Mouse (Mus musculus) retina, adult 2 months (tissue): Measurements from ENCODE around the gene Oxa1l.
"Not testable (repeated sequence)": the region's sequence is repeated elsewhere in the genome, so short reads cannot be mapped to it uniquely, and the experiment has no call there.

Source experiments
- DNase-seq: peaks from one replicate; pipeline ENCODE4 v3.0.0-alpha.2; 2012; ENCODE audit warnings: low read depth, low spot score

Oxa1l gene

DNA sequence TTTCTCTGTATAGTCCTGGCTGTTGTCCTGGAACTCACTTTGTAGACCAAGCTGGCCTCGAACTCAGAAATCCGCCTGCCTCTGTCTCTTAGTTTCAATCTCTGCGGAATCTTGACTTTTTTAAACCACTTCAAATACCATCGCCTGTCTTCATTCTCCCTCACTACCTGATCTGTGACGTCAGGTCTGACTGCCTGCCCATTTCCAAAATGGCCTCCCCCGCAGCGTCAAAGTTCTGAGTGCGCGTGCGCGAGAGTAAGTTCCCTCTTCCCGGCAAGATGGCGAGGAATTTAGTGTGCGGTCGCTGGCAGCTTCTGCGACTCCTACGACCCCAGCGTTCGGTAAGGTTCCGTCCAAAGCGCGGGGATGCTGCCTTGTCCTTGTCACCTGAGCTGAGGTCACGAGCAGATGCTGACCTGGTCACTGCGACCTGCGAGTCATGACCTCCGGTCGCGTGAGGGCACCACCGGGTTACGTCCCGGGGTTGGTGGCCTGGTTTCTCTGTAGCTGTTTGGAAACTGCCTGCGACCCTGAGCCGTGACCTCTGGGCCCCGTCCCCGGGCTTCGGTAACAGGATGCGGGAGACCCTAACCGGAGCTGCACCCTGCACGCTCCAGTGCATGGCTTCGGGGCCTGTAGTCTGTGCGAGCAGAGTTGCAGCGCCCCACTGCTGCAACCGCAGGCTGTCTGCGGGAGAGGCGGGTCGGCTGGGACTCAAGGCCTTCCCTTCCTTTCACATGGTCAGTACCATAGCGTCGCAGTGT, at the start of gene Oxa1l:
Gene Oxa1l, plus strand, starts transcription at position 258 of the 764 bp plus-strand sequence.
- DNase-seq = peak; percentile 89

DNA sequence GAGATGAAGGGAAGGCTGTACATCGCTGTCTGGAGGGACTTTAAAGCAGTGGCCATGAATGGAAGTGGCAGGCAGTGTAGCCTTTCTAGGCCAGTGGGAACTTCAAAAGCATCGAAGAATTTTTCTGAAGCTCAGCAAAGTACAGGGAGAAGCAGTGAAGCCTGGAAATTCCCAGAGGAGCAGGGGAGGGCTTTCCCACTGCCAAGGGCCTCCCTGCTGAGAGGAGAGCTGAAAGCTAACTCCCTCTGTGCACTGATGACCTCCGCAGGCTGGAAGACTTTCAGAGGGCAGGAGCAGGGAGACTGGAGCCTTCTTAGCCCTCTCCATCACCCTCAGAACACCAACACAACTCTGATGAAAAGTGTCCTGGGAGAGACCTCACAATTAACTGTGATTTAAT, 48.9 kb upstream of the Oxa1l start:
- DNase-seq = no peak

DNA sequence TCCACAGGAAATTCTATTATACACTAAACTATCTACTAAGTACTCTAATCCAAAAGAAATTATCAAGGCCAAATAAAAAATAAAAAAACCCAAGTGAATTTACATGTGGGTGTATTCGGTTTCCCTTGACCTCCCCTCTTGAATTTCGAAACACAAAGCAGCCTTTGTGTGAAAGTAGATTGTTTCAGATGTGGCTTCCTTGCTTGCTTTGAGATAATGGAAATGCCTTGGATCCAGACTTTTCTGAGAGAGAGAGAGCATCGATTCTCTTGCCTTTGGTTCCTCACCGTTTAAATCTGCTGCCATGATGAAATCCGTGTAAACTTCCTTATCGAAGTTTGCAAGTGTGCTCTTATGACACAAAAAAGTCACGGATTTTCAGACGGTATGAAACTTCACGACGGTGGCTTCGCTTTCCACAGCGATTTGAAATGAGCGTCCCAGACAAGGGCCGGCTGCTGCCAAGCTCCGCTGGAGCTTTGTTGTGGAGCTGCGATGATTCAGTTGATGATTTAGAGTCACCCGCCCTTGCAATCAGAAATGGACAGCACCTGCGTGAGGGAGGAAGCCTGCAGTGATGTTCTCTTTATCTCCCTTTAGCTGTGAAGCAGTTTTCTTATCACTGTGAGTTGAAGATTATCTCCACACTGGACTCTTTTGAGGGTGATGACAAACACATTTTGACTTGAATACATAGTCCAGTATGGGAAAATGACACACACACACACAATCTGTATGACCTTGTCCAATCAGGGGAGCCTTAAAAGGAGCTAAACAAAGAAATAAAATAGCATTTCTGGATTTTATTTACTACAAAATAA, 38.9 kb upstream of the Oxa1l start:
- DNase-seq = no peak

DNA sequence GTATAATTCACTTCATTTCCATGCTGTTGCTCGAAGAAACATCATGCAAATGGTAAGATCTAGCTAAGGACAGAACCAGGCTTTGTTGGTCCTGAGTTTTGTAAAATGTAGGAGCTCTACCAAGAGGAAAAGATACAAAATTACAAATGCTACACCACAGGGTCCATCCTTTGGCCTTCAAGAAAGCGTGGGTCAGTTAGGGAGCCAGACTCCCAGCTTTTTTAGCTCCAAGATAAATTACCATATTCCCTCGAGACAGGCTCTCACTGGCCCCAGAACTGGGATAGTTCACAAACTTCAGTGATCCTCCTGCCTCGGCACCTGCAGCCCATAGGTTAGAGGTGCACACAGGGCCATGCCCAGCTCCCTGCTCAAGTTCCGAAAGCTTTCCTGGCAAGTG, 36.1 kb upstream of the Oxa1l start:
- no peak for DNase-seq

DNA sequence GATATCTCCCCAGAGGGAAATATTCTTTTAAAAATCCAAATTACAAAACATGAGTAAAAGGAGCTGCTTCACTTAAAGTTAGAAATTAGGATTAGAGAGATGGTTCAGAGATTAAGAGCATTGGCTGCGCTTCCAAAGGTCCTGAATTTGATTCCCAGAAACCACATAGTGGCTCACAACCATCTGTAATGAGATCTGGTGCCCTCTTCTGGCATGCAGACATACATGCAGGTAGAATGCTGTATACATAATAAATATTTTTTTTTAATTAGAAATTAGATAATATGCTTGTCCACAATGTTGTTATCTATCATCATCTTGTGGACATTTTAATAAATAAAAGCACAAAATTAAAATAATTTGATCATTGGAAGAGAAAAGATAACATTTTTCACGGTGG, 32.1 kb upstream of the Oxa1l start:
- DNase-seq = no peak

DNA sequence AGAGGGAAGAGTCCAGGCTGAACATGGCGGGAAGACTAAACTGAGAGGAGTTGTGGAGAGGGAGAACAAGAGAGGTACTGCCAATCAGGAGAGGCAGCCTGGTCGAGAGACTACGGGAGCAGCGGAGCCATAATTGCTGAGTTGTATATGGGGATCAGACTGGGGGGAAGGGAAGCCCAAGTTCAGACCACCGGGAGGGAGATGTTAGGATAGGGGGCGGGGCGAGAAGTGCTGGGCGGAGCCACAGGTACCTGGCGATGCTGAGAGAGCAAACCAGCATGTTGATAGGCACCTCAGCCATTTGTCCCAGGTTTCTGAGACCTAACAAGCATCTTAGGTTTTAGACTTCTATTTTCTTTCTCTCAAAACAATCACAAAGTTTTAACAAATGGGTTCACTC, 31.4 kb upstream of the Oxa1l start:
- no peak for DNase-seq

DNA sequence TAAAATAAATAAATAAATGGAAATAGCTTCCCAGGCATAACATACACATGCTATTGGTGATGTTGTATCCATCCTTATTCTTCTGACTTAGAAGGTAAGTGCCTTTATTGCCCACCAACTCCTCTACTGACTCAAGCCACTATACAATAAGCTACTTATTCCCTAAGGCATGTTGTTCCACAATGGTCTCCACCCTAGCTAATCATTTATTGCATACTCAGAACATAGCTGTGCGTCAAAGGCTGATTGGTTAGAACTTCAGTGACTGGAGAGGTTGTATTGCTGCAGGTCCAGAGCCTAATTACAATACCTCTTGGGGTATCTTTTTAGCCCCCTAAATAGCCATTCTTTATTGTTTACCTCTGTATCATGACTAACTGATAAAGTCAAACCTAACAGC, 29.5 kb upstream of the Oxa1l start:
- DNase-seq = no peak

DNA sequence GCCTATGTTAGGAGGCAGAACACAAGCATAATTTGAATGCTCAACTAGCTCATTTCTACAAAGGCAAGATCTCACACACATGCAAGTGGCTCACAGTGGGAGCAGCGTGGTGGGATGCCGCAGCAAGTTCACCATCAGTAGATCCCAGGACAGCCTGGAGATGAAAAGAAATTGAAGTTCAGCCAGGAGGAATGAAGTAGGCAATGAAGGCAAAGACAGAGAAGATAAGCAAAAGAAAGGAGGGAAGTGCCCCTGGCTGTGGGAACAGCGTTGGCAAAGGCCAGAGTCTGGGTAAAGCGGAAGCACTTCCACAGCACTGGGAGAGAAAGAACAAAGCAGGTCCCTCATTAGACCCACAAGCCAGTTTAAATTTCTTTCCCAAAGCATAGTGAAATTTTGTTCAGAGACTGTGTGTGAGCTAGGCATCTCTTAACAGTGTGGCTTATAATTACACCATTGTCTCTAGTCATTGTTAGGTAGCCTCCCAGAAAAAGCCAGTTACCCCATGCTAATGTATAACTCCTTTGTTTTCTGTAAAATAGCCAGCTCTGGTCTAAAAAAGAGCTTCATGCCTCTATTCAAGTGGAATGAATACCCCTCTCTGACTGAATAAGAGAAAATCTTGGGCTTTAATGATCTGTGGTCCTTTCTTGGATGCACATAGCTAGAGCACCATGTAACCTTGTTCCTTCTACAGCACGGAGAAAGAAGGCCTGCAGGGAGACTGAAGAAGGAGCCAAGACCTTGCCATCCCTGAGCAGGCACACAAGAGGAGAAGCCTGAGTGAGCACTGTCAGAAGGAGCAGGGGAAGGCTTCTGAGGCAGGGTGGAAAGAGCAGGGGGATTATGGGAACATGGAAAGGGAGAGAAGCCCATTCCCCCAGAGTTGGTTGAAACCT, 28.2 kb upstream of the Oxa1l start:
- no peak for DNase-seq

DNA sequence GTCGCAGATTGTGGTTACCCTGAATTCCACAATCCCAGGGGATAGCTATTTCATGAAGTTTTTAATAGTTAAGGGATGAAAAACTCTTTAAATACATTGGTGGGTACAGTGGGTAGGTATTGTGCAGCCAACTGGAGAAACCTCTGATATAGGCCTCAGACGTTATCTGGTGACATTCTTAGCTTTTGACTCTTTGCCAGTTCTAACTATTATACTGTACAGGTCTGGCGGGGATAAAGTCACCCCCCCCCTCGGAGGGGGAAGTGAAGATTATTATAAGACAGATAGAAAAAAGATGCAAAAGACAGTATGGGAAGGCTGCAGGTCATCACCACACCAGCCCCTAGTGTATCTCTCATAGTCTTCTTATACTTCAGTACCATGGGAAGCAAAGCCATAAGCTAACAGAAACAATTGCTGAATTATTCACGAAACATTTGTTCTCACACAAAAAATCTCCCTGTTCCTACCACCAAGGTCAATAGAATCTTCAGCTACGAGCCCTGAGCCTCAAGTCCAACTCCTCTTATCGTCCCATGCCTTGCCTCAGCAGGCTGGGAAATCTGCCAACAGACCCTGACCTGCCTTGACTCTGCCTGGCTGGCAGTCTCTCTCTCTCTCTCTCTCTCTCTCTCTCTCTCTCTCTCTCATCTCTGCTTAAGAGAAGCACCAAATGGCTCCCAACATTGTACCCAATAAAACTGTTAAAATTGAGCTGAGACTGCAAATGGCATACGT, 27.0 kb upstream of the Oxa1l start:
- no peak for DNase-seq

DNA sequence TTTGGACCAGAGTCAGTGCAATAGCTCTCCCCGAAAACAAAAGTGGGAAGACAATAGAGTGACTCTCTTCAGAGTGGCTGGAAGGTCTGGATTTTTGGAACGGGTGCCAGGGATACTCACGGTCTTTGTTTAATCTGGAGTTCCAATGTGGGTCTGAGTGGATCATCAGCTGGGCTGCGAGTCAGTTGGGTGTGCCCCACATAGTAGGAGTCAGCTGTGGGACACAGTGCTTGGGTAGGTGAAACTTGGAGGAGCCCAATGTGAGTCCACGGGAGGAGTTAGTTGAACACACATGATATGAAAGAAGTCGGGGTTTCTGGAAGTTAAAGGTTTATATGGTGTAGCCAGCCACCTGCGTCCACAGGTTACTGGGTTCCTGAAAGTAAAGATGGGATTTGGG, 19.8 kb upstream of the Oxa1l start:
- DNase-seq = no peak

DNA sequence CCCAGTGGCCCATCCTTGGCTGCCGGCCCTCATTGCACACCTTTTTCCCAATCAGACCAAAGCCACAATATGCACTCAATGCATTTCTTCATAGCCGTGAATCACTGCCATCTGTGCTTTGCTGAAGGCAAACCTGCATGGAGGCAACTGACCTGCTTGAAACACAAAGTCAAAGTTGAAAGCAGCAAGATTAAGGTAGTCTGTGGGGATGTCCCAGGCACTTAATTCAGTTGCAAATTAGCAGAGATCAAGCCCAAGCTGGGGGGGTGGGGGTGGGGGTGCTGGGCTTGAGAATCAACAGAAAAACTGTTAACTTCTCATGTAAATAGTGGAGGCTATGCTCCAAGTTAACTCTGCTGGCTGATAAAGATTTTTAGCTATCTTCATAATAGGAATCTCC, 18.8 kb upstream of the Oxa1l start:
- not testable (repeated sequence) for DNase-seq

DNA sequence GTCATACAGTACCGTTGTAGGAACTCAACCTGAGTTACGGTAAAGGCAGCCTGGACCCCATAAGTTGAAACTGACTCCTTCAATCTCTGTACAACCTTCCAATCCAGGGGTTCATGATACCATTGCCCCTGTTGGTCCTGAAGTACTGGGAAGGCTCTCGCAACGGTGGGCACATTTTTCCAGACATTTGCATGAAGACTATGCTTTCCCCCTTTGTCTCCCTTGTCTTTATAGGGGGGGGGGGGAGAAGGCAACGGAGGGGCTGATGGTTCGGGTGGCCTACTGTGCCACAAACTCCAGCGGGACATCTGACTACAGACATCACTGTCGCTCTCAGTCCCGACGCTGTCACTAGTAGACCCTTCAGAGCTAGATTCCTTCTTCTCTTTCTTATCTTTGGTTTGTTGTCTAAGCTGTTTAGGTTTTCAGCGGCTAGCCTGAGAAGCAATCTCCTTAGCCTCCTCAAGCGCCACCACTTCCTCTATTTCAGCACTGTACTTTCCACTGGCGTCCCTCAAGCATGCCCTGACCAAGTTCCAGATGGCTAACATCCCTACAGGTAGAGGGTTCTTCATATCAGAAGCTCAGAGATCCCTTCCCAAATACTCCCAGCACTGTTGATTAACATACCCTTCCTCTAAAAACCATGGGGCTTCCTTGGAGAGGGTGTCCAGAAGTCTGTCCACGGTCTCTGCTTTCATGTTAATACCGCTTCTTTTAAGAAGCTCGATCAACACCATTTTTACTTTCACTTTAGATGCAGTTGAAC, 9.7 kb upstream of the Oxa1l start:
- not testable (repeated sequence) for DNase-seq

DNA sequence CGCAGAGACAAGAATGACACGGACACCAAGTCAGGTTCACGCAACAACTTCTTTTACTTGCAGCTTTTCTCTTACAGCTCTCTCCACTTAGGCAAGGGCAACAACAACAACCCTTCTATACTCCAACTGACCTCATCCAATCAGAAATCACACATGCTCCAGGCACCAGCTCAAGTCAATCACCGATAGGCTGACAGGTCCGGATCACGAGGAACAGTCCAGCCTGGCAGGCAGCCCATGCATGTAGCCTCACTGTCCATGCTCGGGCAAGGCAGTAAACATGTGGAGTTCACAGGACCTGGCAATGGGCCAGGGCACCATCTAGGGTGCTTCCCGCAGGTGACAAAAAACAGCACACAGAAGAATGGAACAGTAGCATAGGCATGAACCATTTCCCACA, 8.3 kb upstream of the Oxa1l start:
- DNase-seq = no peak

DNA sequence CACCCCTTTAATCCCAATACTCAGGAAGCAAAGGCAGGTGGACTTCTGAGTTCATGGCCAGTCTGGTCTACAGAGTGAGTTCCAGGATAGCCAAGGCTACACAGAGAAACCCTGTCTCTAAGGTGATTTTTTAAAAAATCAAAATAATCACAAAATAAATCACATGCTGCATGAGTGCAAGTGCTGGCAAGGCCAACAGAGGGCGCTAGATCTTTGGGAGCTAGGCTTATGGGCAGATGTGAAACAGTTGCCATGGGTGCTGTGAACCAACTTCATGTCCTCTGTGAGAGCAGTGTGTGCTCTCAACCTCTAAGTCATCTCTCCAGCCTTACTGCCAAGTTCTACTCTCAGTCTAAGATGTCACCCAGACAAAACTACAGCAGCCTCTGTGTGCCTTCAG, 6.2 kb upstream of the Oxa1l start:
- DNase-seq = no peak

DNA sequence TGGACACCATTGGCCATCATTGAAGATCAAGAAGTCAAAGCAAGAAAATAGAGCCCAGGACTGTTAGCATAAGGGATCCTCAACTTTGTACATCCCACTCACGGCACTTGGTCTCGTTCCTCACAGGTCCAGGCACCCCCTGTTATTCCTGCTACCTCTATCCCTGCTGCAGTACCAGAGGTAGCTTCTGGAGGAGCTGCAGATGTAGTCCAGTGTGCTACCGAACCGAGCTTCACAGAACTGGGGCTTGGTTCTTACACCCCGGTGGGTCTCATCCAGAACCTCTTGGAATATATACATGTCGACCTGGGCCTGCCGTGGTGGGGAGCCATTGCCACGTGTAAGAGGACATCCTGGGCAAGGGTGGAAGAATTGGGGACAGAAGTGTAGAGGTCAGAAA, 2.5 kb downstream of the Oxa1l start:
- DNase-seq = no peak

DNA sequence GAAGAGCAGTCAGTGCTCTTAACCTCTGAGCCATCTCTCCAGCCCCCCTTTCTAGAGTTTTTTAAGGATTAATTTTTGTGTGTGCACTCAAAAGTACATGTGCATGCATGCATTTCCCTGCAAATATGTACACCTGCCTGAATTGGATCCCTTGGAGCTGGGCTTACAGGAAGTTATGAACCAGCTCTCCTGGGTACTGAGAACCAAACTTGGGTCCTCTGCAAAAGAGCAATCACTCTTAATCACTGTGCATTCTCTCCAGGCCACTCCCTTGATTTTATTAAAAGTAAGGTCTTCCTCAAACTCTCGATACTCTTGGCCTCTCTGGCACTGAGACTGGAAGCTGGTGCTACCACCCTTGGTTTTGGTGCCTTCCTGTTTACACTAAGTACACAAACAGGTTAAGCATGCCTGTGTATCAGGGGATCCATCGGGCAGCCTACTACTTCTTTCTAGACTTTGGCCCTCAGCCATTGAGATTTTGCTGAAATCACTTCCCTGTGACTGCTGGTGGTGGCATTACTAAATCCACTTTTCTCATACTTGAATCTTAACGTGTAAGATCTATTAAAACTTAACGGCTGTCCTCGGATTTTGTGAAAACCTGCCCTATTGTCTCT, 4.5 kb downstream of the Oxa1l start:
- DNase-seq = no peak

DNA sequence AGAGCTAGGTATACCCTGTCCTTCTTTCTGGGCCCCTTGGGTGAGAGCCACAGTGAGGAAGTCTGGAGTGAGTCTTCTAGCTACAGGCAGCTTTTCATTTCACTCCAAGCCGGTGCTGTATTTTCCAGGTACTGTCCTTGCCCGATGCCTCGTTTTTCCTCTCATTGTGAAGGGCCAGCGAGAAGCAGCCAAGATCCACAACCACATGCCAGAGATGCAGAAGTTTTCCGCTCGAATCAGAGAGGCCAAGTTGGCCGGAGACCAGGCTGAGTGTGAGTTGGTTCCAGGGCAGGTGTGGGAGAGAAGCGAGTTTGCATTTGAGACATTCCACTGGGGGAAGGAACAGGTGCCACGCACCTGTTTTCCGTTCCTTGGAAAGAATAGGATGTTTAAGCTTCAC, 5.9 kb downstream of the Oxa1l start:
- no peak for DNase-seq

DNA sequence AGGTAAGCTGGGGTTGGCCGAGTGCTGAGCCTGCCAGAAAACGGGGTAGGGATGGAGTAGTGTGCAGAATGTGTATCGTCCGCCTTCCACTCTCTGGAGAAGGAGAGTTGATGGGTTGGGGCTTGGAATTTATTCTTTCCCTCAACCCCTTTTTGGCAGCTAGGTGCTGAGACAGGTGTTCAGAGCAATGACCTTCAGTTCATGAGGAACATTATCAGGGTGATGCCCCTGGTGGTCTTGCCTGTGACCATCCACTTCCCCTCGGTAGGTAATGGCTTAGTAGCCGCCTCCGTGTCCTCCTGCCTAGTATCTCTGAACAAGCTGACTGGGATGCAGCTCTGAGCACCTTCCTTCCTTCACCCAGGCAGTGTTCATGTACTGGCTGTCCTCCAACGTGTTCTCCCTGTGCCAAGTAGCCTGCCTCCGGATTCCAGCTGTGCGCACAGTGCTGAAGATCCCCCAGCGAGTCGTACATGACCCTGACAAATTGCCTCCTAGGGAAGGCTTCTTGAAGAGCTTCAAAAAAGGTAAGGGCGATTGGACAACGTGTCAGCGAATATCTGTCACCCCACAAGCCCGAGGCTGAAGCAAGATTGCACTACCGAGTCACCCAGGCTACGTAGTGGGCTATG, 6.9 kb downstream of the Oxa1l start:
- DNase-seq = no peak

DNA sequence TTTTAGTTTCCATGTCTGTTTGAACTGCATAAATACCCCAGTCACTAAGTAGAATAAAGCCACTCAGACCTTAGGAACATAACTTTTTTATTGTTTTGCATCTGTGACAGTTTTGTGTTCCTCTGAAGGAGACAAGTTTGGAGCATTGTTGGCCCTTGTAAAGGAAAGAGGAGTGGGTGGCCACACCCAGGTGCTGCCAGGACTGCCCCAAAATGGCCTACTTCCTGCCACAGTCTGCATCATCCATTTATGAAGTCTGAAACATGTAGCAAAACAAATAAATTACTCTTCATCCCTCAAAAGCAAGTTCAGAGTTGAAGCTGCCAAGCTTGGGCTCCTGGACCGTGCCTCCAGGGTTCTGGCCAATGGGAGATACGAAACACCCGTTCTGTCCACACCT, 8.7 kb downstream of the Oxa1l start:
- no peak for DNase-seq

DNA sequence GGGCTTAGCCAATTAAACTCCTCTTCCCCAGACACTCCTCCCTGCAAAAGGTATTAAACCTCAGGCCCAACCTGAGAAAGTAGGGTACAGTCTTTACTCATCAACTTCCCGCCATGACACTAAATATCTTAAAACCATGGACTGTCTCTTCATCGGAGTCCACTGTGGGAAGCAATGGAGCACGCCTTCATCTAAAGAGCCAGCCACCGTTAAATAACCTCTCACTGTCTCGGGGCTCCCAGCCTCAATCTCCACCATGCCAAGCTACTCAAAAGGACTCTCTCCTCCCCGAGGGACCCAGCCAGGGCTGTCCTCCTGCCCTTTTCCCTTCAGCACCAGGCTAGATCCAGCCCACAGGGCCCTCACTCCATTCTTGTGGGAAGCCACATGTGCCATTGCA, 10.0 kb downstream of the Oxa1l start:
- DNase-seq = no peak
